Mouse (Mus musculus): ENCODE data around the gene 3110082I17Rik. TPM values are rescaled to one million over a fixed set of nuclear protein-coding genes. Genes with fewer than 3 reads are reported as not detected.

3110082I17Rik gene
- polyA plus RNA-seq, 1 experiment from 2014 or later: 30.6 TPM

DNA sequence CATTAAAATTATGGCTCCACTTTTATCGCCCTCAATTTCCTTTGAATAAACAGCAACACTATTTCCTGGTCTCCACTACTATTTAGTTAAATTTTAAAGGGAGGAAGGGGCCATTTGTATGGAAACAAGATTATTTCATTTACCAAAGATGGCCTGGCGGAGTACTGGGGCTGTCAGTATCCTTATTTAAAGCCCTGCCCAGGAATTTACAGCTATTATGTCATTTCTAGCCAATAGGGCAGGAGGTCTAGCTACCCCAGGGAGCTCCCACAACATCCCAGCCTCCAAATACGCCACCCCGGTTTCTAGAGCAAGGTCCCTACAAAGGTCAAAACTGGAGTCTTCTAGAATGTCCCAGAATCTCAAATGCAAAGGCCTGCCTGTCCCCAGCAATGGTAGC is 46.8 kb downstream of the 3110082I17Rik start:
- no peaks in the 10 kb centered on the region for H3K9me3 ChIP-seq
- H3K4me2 ChIP-seq: no peak overlapping the region
- ATAC-seq (ENCODE audit: low FRiP score): no peak
- H3K27me3 ChIP-seq: no peaks in the 10 kb centered on the region
- no peaks in the 10 kb centered on the region for H3K36me3 ChIP-seq (replicated peaks)
- H3K27ac ChIP-seq: no peak overlapping the region
- H3K9ac ChIP-seq: no peak overlapping the region
- no peak overlapping the region for H3K4me3 ChIP-seq (replicated peaks)
- WGBS: 86% methylated on average over 4 of the region's 4 CpGs
- peaks cover 7% of the 10 kb centered on the region for H3K4me1 ChIP-seq

DNA sequence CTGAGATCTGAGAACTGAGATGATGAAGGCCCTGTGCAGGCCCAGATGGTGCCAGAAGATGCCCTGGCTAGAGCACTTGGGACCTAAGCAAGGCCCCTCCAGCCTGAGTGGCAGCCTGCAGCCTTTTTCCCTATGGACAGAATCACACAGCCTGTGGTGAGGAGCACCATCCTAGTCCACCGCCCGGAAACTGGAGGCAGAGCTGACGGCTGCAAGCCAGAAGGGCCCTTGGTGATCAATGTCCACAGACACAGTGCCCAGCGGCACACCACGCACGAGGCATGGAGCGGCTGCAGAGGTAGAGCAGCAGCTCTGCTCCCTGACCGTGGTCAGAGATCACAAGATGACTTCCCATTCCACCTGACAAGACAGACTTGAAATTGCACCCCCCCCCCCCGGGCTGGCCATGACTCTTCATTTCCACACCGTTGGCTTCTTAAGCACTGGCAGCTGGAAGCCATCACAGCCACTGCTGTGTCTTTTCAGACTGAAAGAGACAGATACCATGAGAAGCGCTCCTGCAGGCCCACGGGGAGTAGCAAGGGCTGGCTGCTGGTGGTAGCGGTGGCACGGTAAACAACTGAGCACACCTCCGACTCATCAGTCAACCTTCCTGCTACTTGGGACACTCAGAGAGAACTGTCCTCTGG is 48.5 kb downstream of the 3110082I17Rik start:
- 89% methylated on average over 15 of the region's 15 CpGs for WGBS
- Histone ChIP-seq H3K4me3 (replicated peaks) (no peak overlapping the region), H3K9me3 (no peaks in the 10 kb centered on the region), H3K9ac (no peak overlapping the region), H3K27me3 (no peaks in the 10 kb centered on the region), H3K4me1 (no peaks in the 10 kb centered on the region; the same call in 1 of the 2 replicates), H3K27ac (no peak overlapping the region), H3K4me2 (no peak overlapping the region), H3K36me3 (replicated peaks) (no peaks in the 10 kb centered on the region)
- ATAC-seq (ENCODE audit: low FRiP score): no peak

DNA sequence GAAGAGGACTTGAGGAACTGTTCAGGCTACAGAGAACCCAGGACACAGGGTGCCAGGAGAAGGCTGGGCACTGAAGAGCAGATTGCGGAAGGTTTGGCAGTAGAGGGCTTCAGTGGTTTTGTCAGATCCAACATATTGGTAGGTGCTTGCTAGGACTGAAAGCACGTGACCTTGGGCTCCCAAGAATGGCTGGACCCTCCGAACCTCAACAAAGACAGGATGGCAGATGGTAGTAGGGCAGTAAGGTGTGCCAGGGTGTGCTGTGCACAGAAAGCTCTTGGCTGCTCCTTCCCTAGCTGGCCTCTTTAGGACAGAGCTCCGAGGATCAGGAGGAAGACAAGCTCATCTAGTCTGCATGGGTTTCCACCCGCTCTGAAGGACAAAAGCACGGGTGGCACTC is 49.2 kb downstream of the 3110082I17Rik start:
- Histone ChIP-seq H3K4me3 (replicated peaks) (no peak overlapping the region), H3K9ac (no peak overlapping the region), H3K9me3 (no peaks in the 10 kb centered on the region), H3K36me3 (replicated peaks) (no peaks in the 10 kb centered on the region), H3K4me2 (no peak overlapping the region), H3K27me3 (no peaks in the 10 kb centered on the region), H3K4me1 (no peaks in the 10 kb centered on the region; the same call in 1 of the 2 replicates), H3K27ac (no peak overlapping the region)
- no peak for ATAC-seq (ENCODE audit: low FRiP score)
- WGBS: 89% methylated on average over 6 of the region's 6 CpGs

DNA sequence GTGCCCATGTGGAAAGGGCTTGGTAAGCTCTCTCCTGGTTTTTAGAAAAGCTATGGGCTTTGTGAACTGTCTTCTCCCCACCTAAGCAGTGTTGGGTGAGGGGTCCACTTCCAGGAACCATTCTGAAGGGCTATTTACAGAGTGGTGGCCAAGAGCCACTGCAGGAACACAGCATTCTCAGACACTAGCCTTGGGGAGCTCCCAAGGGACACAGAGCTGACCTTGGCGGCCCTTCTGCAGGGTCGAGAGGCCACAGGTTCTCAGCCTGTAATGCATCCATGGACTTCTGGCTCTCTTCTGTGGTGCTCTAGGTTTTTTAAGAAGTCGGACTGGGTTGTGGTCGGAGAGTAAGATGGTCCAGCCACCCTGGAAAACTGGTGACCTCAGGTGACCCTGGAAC is 50.3 kb downstream of the 3110082I17Rik start:
- Histone ChIP-seq H3K9me3 (no peaks in the 10 kb centered on the region), H3K9ac (no peak overlapping the region), H3K27ac (no peak overlapping the region), H3K36me3 (replicated peaks) (no peaks in the 10 kb centered on the region), H3K4me2 (no peak overlapping the region), H3K4me3 (replicated peaks) (no peak overlapping the region), H3K4me1 (peaks cover 6% of the 10 kb centered on the region), H3K27me3 (no peaks in the 10 kb centered on the region)
- WGBS: 89% methylated on average over 4 of the region's 4 CpGs
- no peak for ATAC-seq (ENCODE audit: low FRiP score)

DNA sequence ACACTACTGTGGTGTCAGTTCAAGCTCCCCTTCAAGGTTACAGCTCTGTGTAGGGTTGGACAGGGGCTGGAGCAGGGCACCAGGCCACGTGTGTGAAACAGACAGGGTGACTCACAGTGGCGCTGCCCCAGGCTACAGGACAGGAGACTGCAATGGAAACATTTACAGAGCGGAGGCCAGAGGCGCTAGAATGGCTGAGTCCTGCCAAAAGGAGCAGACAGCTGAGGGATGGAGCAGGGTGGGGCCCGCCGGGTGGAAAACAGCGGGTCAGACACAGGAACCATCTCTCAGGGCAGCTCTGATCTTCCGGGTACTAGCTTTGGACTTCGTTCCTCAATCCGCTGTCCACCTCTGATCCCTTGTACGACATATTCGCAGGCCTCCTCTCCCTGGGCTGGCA is 50.9 kb downstream of the 3110082I17Rik start:
- no peaks in the 10 kb centered on the region for H3K9me3 ChIP-seq
- no peak overlapping the region for H3K9ac ChIP-seq
- H3K27me3 ChIP-seq: no peaks in the 10 kb centered on the region
- H3K4me1 ChIP-seq: peaks cover 7% of the 10 kb centered on the region
- no peak overlapping the region for H3K4me2 ChIP-seq
- no peaks in the 10 kb centered on the region for H3K36me3 ChIP-seq (replicated peaks)
- no peak for ATAC-seq (ENCODE audit: low FRiP score)
- WGBS: 86% methylated on average over 12 of the region's 12 CpGs
- no peak overlapping the region for H3K4me3 ChIP-seq (replicated peaks)
- H3K27ac ChIP-seq: no peak overlapping the region

DNA sequence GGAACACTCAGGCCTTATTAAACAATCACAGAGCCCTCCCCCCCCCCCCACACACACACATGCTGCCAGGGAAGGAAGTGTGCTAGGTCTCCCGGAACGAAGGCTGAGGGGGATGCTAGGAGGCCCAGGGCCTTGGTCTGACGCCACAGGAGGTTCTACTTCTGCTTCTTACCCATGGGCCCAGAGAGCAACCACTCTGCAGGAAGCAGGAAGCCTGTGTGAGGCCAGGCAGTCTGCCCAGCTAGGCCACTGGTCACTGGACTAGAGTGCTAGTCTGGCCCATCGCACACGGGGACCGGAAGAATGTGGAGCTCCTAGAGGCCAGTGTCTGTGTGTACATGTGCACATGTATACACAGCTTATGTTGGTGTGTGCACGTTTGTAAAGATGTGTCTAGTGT is 51.8 kb downstream of the 3110082I17Rik start:
- WGBS: 89% methylated on average over 7 of the region's 7 CpGs
- no peaks in the 10 kb centered on the region for H3K36me3 ChIP-seq (replicated peaks)
- no peak for ATAC-seq (ENCODE audit: low FRiP score)
- H3K27me3 ChIP-seq: no peaks in the 10 kb centered on the region
- H3K4me2 ChIP-seq: no peak overlapping the region
- H3K9me3 ChIP-seq: no peaks in the 10 kb centered on the region
- H3K9ac ChIP-seq: no peak overlapping the region
- H3K4me1 ChIP-seq: peaks cover 7% of the 10 kb centered on the region
- no peak overlapping the region for H3K4me3 ChIP-seq (replicated peaks)
- H3K27ac ChIP-seq: no peak overlapping the region

DNA sequence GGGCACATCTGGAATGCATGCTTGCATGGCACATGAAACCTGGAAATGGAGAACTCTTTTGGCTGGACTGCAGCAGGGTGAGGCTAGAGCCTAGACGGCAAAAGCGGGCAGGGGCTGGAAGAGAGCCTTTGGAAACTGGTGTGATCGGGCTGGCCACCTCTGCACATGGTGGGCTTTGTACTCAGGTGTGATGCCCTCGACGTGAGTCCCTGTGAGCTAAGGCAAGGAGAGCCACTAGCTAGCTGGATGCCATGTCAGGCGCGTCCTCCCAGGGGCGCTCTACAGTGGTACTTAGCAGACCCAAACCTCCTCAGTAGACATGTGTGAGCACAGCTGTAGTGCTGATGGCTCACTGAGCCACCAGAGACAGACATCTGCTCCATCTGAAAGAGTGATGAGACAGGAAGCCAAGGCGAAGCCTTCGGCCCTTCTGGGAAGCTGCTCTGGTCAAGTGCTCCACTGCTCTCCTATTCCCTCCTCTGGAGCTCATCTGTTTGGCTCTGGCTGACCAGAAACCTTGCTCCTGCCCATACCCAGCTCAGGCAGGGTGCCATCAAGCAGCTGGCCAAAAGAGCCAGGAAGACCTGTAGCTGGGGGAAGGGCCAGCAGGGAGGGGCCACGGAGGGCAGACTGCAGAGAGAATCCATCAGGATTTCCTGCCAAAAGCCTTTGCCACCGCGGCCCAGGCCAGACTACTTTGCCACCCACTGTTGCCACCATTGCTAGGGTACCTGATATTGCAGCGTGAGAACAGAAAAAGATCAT is 53.0 kb downstream of the 3110082I17Rik start:
- H3K27me3 ChIP-seq: no peaks in the 10 kb centered on the region
- H3K4me1 ChIP-seq: peaks cover 7% of the 10 kb centered on the region
- H3K4me2 ChIP-seq: no peak overlapping the region
- no peaks in the 10 kb centered on the region for H3K9me3 ChIP-seq
- no peak overlapping the region for H3K4me3 ChIP-seq (replicated peaks)
- H3K36me3 ChIP-seq (replicated peaks): no peaks in the 10 kb centered on the region
- H3K9ac ChIP-seq: no peak overlapping the region
- H3K27ac ChIP-seq: no peak overlapping the region
- no peak for ATAC-seq (ENCODE audit: low FRiP score)
- 89% methylated on average over 14 of the region's 14 CpGs for WGBS

DNA sequence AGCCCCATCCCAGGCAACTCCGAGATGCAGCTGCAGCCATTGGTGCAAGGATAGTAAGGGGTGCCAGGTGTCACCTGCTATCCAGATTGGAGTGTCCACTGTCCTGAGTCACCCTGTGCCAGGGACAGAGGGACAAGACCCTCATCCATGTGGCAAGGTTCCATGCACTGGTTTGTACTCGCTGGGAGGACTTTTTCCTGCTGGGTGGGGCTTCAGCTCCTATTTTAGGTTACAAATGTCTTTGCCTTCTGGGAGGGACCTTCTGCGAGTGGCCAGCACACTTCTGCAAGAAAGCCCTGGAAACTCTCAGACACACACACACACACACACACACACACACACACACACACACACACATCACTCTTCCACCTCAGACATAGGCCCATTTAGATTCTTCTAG is 54.4 kb downstream of the 3110082I17Rik start:
- no peak overlapping the region for H3K4me3 ChIP-seq (replicated peaks)
- WGBS: 72% methylated on average over 3 of the region's 3 CpGs
- H3K9ac ChIP-seq: no peak overlapping the region
- no peak for ATAC-seq (ENCODE audit: low FRiP score)
- H3K27me3 ChIP-seq: no peaks in the 10 kb centered on the region
- peaks cover 7% of the 10 kb centered on the region; the same call in 1 of the 2 replicates for H3K4me1 ChIP-seq
- H3K27ac ChIP-seq: no peak overlapping the region; the same call in 1 of the 2 replicates
- no peak overlapping the region for H3K4me2 ChIP-seq
- H3K9me3 ChIP-seq: no peaks in the 10 kb centered on the region
- no peaks in the 10 kb centered on the region for H3K36me3 ChIP-seq (replicated peaks)

DNA sequence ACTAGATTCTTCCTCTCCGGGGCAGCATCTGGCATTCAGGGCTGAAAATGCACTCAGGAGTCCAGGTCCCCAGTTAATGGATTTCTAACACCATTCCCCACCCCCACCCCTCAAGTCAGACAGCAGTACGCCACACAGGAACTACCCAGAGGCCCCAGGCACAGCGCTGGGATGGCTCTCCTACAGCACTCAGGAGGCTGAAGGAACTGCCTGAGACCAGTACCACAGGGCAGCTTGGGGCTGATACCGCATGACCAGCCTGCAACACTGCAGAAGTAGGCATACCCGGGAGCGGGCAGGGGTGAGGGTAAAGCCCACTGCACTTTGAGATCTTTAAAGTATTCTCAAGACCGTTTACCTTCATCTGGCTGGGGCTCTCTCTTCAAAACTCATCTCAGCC is 54.8 kb downstream of the 3110082I17Rik start:
- H3K4me1 ChIP-seq: peaks cover 7% of the 10 kb centered on the region; the same call in 1 of the 2 replicates
- H3K36me3 ChIP-seq (replicated peaks): no peaks in the 10 kb centered on the region
- no peaks in the 10 kb centered on the region for H3K9me3 ChIP-seq
- no peak overlapping the region for H3K4me3 ChIP-seq (replicated peaks)
- no peak overlapping the region for H3K27ac ChIP-seq
- no peak overlapping the region for H3K4me2 ChIP-seq
- no peak overlapping the region for H3K9ac ChIP-seq
- H3K27me3 ChIP-seq: no peaks in the 10 kb centered on the region
- WGBS: 88% methylated on average over 7 of the region's 7 CpGs
- no peak for ATAC-seq (ENCODE audit: low FRiP score)

DNA sequence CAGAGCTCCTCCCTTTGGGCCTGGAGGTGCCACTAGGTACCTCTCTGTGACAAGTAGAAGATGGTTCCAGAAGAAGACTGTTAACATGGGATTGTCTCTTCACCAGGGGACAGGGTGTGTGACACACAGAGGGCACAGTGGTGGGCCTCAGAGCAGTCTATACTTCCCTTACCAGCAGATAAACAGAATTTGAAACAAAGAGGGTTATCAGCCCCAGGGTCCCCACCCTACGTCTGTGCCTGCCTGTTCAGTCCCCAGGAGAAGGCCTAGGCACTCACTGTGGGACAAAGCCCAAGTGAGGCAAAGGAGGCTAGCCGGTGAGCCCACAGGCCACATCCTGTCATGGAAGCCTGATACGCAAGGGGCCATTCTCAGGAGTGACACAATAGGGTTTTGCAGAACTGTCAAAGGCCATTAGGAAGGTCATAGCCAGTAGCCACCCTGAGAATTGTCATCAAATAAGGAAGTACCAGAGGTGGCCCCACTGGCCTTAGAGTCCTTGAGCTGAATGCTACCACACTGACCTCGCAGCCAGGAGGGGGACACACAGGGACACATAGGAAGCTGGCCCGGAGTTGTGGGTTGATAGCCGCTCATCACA is 55.4 kb downstream of the 3110082I17Rik start, which contains the start of gene C130050O18Rik:
TSS of gene C130050O18Rik (plus strand) at position 480 of the 601 bp plus-strand sequence.
- WGBS: 86% methylated on average over 6 of the region's 6 CpGs
- no peaks in the 10 kb centered on the region for H3K9me3 ChIP-seq
- peaks cover 7% of the 10 kb centered on the region; the same call in 1 of the 2 replicates for H3K4me1 ChIP-seq
- no peaks in the 10 kb centered on the region for H3K36me3 ChIP-seq (replicated peaks)
- H3K27me3 ChIP-seq: no peaks in the 10 kb centered on the region
- no peak for ATAC-seq (ENCODE audit: low FRiP score)
- no peak within 1 kb of the TSS for H3K4me2 ChIP-seq
- H3K4me3 ChIP-seq (replicated peaks): no peak within 1 kb of the TSS
- no peak within 1 kb of the TSS for H3K9ac ChIP-seq
- no peak within 1 kb of the TSS for H3K27ac ChIP-seq

DNA sequence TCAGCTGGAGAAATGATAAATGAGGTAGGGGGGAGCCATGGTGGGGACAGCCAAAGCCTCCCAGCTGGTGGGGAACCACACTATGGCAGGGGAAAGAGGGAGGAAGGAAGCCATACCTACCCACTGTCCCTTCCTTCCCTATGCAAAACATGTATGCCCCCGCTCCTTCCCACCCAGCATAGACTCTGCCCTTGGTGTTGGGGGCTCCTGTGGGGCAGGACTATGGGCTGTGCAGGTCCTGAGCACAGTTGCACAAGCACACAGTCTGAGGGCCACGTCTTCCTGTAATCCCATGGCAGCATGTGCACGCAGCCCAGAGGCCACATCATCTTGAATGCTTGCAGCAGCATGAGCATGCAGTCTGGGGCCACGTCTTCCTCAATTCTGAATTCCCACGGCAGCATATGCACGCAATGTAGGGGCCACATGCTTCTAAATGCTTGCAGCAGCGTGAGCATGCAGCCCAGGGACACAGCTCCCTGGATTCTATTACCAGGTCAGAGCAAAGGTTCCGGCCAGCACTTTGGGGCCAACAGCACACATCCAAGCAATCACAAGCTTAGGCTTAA is 56.6 kb downstream of the 3110082I17Rik start:
- peaks cover 7% of the 10 kb centered on the region; the same call in 1 of the 2 replicates for H3K4me1 ChIP-seq
- H3K36me3 ChIP-seq (replicated peaks): no peaks in the 10 kb centered on the region
- no peaks in the 10 kb centered on the region for H3K27me3 ChIP-seq
- no peak overlapping the region for H3K4me2 ChIP-seq
- no peak overlapping the region for H3K27ac ChIP-seq
- no peaks in the 10 kb centered on the region for H3K9me3 ChIP-seq
- ATAC-seq (ENCODE audit: low FRiP score): no peak
- no peak overlapping the region for H3K9ac ChIP-seq
- 93% methylated on average over 8 of the region's 8 CpGs for WGBS
- H3K4me3 ChIP-seq (replicated peaks): no peak overlapping the region

DNA sequence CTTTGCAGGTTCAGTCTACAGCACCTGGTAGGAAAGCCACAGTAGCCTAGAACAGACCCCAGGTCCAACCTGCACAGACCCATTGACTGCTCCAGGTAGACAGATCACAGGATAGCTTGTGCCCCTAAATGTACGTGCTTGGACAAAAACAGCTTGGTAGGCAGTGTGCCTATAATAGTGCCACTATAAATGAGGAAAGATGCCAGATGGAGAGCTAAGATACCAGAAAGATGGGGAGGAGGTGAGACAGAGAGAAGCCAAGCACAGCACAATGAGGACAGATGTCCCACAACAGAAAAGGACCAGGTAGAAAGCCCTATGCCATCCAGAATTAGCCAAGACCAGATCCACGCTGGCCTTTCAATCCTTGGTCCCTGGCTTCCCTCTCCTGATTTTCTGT is 58.2 kb downstream of the 3110082I17Rik start:
- no peak for ATAC-seq (ENCODE audit: low FRiP score)
- Histone ChIP-seq H3K4me3 (replicated peaks) (no peak overlapping the region), H3K36me3 (replicated peaks) (no peaks in the 10 kb centered on the region), H3K4me2 (no peak overlapping the region), H3K9ac (no peak overlapping the region), H3K27me3 (no peaks in the 10 kb centered on the region), H3K4me1 (peaks cover 10% of the 10 kb centered on the region), H3K27ac (no peak overlapping the region), H3K9me3 (no peaks in the 10 kb centered on the region)
- 96% methylated on average over 2 of the region's 2 CpGs for WGBS
